Mouse (Mus musculus) liver, embryonic 14.5 days (tissue): ENCODE data around the gene Tsc1. TPM values are rescaled to one million over a fixed set of nuclear protein-coding genes. Genes with fewer than 3 reads are reported as not detected.

Experiments used
- ATAC-seq: fragments of 200-750 bp; cut with Nextera tagmentation; 2 replicates; pipeline ENCODE4 v1.8.0; 2017; ENCODE audit warnings: moderate number of reproducible peaks, mild to moderate bottlenecking, moderate library complexity; ENCODE audit not compliant: insufficient read depth
- DNase-seq, 3 experiments: peaks; one replicate each; pipeline ENCODE4 v3.0.0-alpha.2; 2012 to 2013; ENCODE audit warnings: low read depth in 3 of 3, low spot score in 3 of 3
- H3K27ac ChIP-seq: fragments of 300-500 bp; sonication (generic); 2 replicates; pipeline ENCODE4 v1.5.1; 2014; ENCODE audit warnings: moderate library complexity, mild to moderate bottlenecking, control low read depth, inconsistent platforms
- H3K27me3 ChIP-seq: fragments of 300-500 bp; sonication (generic); 2 replicates; pipeline ENCODE4 v1.6.1; 2014; ENCODE audit warnings: mild to moderate bottlenecking, low read length, moderate library complexity; ENCODE audit not compliant: control insufficient read depth, insufficient read depth
- H3K36me3 ChIP-seq: fragments of 300-500 bp; sonication (generic); replicated peaks from 2 replicates; pipeline ENCODE4 v1.6.1; 2014; ENCODE audit warnings: low read depth; ENCODE audit not compliant: control insufficient read depth, insufficient read depth
- H3K4me1 ChIP-seq, 2 experiments: fragments of 200-500 bp in 1 of 2; fragments of 300-500 bp in 1 of 2; sonication (generic) in 1 of 2; replicated peaks; 2 replicates each; pipeline ENCODE4 v1.6.1; 2012 to 2014; ENCODE audit warnings: antibody characterized with exemption in 1 of 2, inconsistent platforms in 1 of 2, low read length in 1 of 2; ENCODE audit not compliant: control insufficient read depth in 2 of 2, insufficient read depth in 2 of 2
- H3K4me2 ChIP-seq: fragments of 300-500 bp; sonication (generic); 2 replicates; pipeline ENCODE4 v1.6.1; 2014; ENCODE audit warnings: low read depth, mild to moderate bottlenecking, control low read depth, moderate library complexity
- H3K4me3 ChIP-seq, 2 experiments: fragments of 200-500 bp in 1 of 2; fragments of 300-500 bp in 1 of 2; sonication (generic) in 1 of 2; 2 replicates each; pipeline ENCODE4 v1.5.1; 2012 to 2014; ENCODE audit warnings: low read depth in 2 of 2, low read length in 2 of 2, mild to moderate bottlenecking in 2 of 2, control low read depth in 1 of 2, inconsistent platforms in 1 of 2, moderate library complexity in 1 of 2; ENCODE audit not compliant: insufficient read depth in 1 of 2
- H3K9ac ChIP-seq: fragments of 300-500 bp; sonication (generic); replicated peaks from 2 replicates; pipeline ENCODE4 v1.6.1; 2014; ENCODE audit warnings: mild to moderate bottlenecking, control low read depth, moderate library complexity
- H3K9me3 ChIP-seq: fragments of 300-500 bp; sonication (generic); 2 replicates; pipeline ENCODE4 v1.6.1; 2016; ENCODE audit warnings: low read length, mixed read lengths; ENCODE audit not compliant: control insufficient read depth
- CTCF ChIP-seq: IDR thresholded peaks from 2 replicates; pipeline ENCODE4 v1.5.1; 2016; ENCODE audit warnings: antibody characterized with exemption, low read depth, control low read depth
- EP300 ChIP-seq: IDR thresholded peaks from 2 replicates; pipeline ENCODE4 v1.6.1; 2016; ENCODE audit warnings: antibody characterized with exemption, low read depth
- WGBS: fragments of 180-500 bp; shearing (Covaris S2); extraction: QIAGEN DNeasy Blood & Tissue Kit; methylation state at CpG from one replicate; pipeline ENCODE4 v1.1.7; 2014; ENCODE audit not compliant: insufficient replicate concordance; 5-methylcytosine and 5-hydroxymethylcytosine counted together
- polyA plus RNA-seq, 2 experiments: library from polyadenylated mRNA; depleted of rRNA in 1 of 2; stranded (reverse) in 1 of 2; unstranded in 1 of 2; fragments of >200 nt; fragmentation: Nextera tagmentation in 1 of 2; extraction: Ambion mirVana in 1 of 2; gene quantifications; 2 replicates each; pipeline versions ENCODE4 v1.2.1 to v1.2.3; 2012 to 2014

Tsc1 gene
- polyA plus RNA-seq, 2 experiments = 5.3 to 5.4 TPM

- H3K4me3 ChIP-seq = no peak overlapping the region
- 84% methylated on average over 4 of the region's 4 CpGs for WGBS
- H3K9ac ChIP-seq = no peak overlapping the region
- DNase-seq (no peak), ATAC-seq (no peak)
- TF ChIP-seq CTCF (no peak), EP300 (no peak)
- no peaks in the 10 kb centered on the region for H3K4me1 ChIP-seq
- H3K27me3 ChIP-seq = no peaks in the 10 kb centered on the region
- H3K4me2 ChIP-seq = no peak overlapping the region
- H3K27ac ChIP-seq = no peak overlapping the region
- no peaks in the 10 kb centered on the region for H3K9me3 ChIP-seq
- peaks cover 26% of the 10 kb centered on the region for H3K36me3 ChIP-seq
Observed at GRCm38 (mm10) chr2:28681718-28682117, 40.7 kb downstream of the Tsc1 start.

- DNase-seq (no peak), ATAC-seq (no peak)
- Histone ChIP-seq H3K27ac (no peak overlapping the region), H3K9me3 (no peaks in the 10 kb centered on the region), H3K4me3 (no peak overlapping the region), H3K4me2 (no peak overlapping the region), H3K4me1 (no peaks in the 10 kb centered on the region), H3K9ac (no peak overlapping the region), H3K36me3 (peaks cover 12% of the 10 kb centered on the region), H3K27me3 (no peaks in the 10 kb centered on the region)
- TF ChIP-seq EP300 (no peak), CTCF (no peak)
- 70% methylated on average over 7 of the region's 7 CpGs for WGBS
Observed at GRCm38 (mm10) chr2:28685895-28686294, 44.9 kb downstream of the Tsc1 start.

- peaks cover 6% of the 10 kb centered on the region; the same call in 1 of the 2 replicates for H3K36me3 ChIP-seq
- TF ChIP-seq CTCF (peak; percentile 83), EP300 (no peak)
- H3K4me1 ChIP-seq = no peaks in the 10 kb centered on the region
- 36% methylated on average over 3 of the region's 3 CpGs for WGBS
- H3K4me2 ChIP-seq = no peak overlapping the region
- no peak overlapping the region for H3K27ac ChIP-seq
- ATAC-seq (no peak), DNase-seq (no peak)
- no peaks in the 10 kb centered on the region for H3K9me3 ChIP-seq
- no peak overlapping the region for H3K9ac ChIP-seq
- H3K4me3 ChIP-seq = no peak overlapping the region
- no peaks in the 10 kb centered on the region for H3K27me3 ChIP-seq
Observed at GRCm38 (mm10) chr2:28688431-28688830, 47.4 kb downstream of the Tsc1 start.

- ATAC-seq (no peak), DNase-seq (no peak)
- H3K4me1 ChIP-seq = no peaks in the 10 kb centered on the region
- no peak overlapping the region for H3K9ac ChIP-seq
- H3K4me3 ChIP-seq = no peak overlapping the region
- no peaks in the 10 kb centered on the region for H3K36me3 ChIP-seq
- 71% methylated on average over 9 of the region's 9 CpGs for WGBS
- no peaks in the 10 kb centered on the region for H3K27me3 ChIP-seq
- no peak overlapping the region for H3K4me2 ChIP-seq
- no peaks in the 10 kb centered on the region for H3K9me3 ChIP-seq
- no peak for TF ChIP-seq CTCF
- TF ChIP-seq EP300 = no peak
- no peak overlapping the region for H3K27ac ChIP-seq
Observed at GRCm38 (mm10) chr2:28692692-28693091, 51.7 kb downstream of the Tsc1 start.

GRCm38 (mm10) chr2:28698566-28698965 is 57.5 kb downstream of the Tsc1 start:
- Histone ChIP-seq H3K36me3 (no peaks in the 10 kb centered on the region), H3K9ac (no peak overlapping the region), H3K27ac (no peak overlapping the region), H3K4me1 (peaks cover 23 to 31% of the 10 kb centered on the region in 2 experiments), H3K4me2 (no peak overlapping the region), H3K9me3 (no peaks in the 10 kb centered on the region), H3K4me3 (no peak overlapping the region), H3K27me3 (no peaks in the 10 kb centered on the region; the same call in 1 of the 2 replicates)
- DNase-seq (no peak), ATAC-seq (no peak)
- WGBS = 31% methylated on average over 5 of the region's 5 CpGs
- TF ChIP-seq EP300 = no peak
- no peak for TF ChIP-seq CTCF
